Mouse (Mus musculus) heart, embryonic 15.5 days (tissue): ENCODE data around the gene Mcts2. TPM values are rescaled to one million over a fixed set of nuclear protein-coding genes. Genes with fewer than 3 reads are reported as not detected.
A peak's percentile ranks its signal among the peaks of the same experiment; 100 is the strongest.
"Not testable (repeated sequence)": the region's sequence is repeated elsewhere in the genome, so short reads cannot be mapped to it uniquely, and the experiment has no call there.

Source experiments
- ATAC-seq: fragments of 200-750 bp; cut with Nextera tagmentation; replicated peaks from 2 replicates; pipeline ENCODE4 v1.8.0; 2017; ENCODE audit warnings: low read depth, moderate TSS enrichment; ENCODE audit not compliant: insufficient number of reproducible peaks, insufficient read depth, low FRiP score
- H3K27ac ChIP-seq: fragments of 300-500 bp; sonication (generic); 2 replicates; pipeline ENCODE4 v1.5.1; 2015; ENCODE audit warnings: mild to moderate bottlenecking, inconsistent platforms
- H3K27me3 ChIP-seq: fragments of 300-500 bp; sonication (generic); 2 replicates; pipeline ENCODE4 v1.6.1; 2015; ENCODE audit warnings: inconsistent platforms
- H3K36me3 ChIP-seq: fragments of 300-500 bp; sonication (generic); 2 replicates; pipeline ENCODE4 v1.6.1; 2015; ENCODE audit warnings: mild to moderate bottlenecking, inconsistent platforms
- H3K4me1 ChIP-seq: fragments of 300-500 bp; sonication (generic); replicated peaks from 2 replicates; pipeline ENCODE4 v1.6.1; 2015; ENCODE audit warnings: inconsistent platforms
- H3K4me2 ChIP-seq: fragments of 300-500 bp; sonication (generic); 2 replicates; pipeline ENCODE4 v1.6.1; 2015; ENCODE audit warnings: inconsistent platforms, mild to moderate bottlenecking, moderate library complexity
- H3K4me3 ChIP-seq: fragments of 300-500 bp; sonication (generic); 2 replicates; pipeline ENCODE4 v1.5.1; 2015; ENCODE audit warnings: mild to moderate bottlenecking, inconsistent platforms
- H3K9ac ChIP-seq: fragments of 300-500 bp; sonication (generic); 2 replicates; pipeline ENCODE4 v1.6.1; 2015; ENCODE audit warnings: mild to moderate bottlenecking, inconsistent platforms
- H3K9me3 ChIP-seq: fragments of 300-500 bp; sonication (generic); replicated peaks from 2 replicates; pipeline ENCODE4 v1.6.1; 2016; ENCODE audit warnings: inconsistent platforms
- WGBS: fragments of 180-500 bp; shearing (Covaris S2); methylation state at CpG from one replicate; pipeline ENCODE4 v1.1.7; 2015; ENCODE audit warnings: mixed read lengths; 5-methylcytosine and 5-hydroxymethylcytosine counted together
- polyA plus RNA-seq: library from polyadenylated mRNA; unstranded; fragments of >200 nt; fragmentation: Nextera tagmentation; extraction: Ambion mirVana; gene quantifications from 2 replicates; pipeline ENCODE4 v1.2.1, GENCODE M21; 2015

The Mcts2 gene
- 18.9 and 20.3 TPM in 2 replicates for polyA plus RNA-seq

DNA sequence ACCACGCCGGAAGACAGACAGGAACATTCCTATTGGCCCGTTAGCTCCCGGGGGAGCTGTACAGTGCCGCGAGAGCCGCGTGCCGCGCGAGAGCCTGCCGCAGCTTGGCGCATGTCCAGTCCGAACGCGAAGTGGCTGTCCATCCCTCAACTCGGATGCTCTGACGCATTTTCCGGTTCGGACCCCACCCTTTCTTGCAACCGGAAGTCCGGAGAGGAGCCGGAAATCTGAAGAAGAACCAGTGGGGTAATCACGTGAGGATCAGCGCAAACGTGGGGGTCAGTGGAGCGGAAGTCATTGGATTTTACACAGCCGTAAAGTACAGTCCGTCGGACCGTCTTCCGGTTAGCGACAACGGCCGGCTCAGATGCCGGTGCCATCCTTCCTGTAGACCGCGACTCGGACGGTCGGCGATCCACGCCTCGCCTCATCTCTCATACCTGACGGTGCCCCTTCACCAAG lies at the start of gene Mcts2:
TSS of gene Mcts2 (plus strand) at position 230 of the 462 bp plus-strand sequence.
- H3K36me3 ChIP-seq = peaks cover 82% of the 10 kb centered on the region
- peak within 1 kb of the TSS; percentile 62 for H3K4me2 ChIP-seq
- peak within 1 kb of the TSS; percentile 34 for H3K9ac ChIP-seq
- peak within 1 kb of the TSS; percentile 63 for H3K27ac ChIP-seq
- H3K4me3 ChIP-seq = peak within 1 kb of the TSS; percentile 52
- no peaks in the 10 kb centered on the region for H3K9me3 ChIP-seq
- 43% methylated on average over 45 of the region's 45 CpGs for WGBS
- H3K27me3 ChIP-seq = no peaks in the 10 kb centered on the region
- ATAC-seq = peak; percentile 90
- peaks cover 13% of the 10 kb centered on the region; the same call in 1 of the 2 replicates for H3K4me1 ChIP-seq

DNA sequence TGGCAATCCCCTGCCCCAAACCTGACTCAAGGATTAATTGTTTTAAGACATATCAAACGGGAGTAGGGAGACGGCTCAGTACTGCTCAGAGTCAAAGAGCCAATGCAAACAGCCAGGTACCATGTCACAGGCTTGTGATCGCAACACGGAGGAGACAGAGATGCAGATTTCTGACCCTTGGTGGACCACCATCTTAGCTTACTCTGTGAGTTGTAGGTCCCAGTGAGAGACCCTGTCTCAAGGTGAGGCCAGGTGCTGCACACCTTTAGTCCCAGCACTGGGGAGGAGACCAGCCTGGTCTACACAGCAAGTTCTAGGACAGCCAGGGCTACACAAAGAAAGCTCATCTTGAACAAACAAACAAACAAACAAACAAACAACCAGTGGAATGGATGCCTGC lies 49.5 kb upstream of the Mcts2 start:
- no peak overlapping the region for H3K4me3 ChIP-seq
- ATAC-seq = no peak
- no peaks in the 10 kb centered on the region for H3K9me3 ChIP-seq
- WGBS = 82% methylated on average over 4 of the region's 4 CpGs
- H3K36me3 ChIP-seq = no peaks in the 10 kb centered on the region
- H3K9ac ChIP-seq = no peak overlapping the region
- 0 out of 2 replicates have a peak, but pooled peaks cover 5% of the 10 kb centered on the region for H3K27me3 ChIP-seq
- peaks cover 43% of the 10 kb centered on the region for H3K4me1 ChIP-seq
- no peak overlapping the region for H3K4me2 ChIP-seq
- peak overlapping the region; percentile 87 for H3K27ac ChIP-seq

DNA sequence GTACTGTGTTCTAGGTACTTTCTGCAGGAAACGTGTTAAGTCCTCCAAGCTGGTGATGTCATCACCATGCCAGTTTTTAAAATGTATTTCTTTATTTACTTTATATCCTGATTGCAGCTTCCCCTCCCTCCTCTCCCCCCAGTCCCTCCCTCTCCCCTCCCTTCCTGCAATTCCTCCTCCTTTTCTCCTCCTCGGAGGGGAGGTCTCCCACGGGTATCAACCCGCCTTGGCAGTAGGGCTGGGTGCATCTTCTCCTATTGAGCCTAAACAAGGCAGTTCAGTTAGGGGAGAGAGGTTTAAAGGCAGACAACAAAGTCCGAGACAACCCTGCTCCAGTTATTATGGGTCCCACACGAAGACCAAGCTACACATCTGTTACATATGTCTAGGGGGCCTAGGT lies 48.0 kb upstream of the Mcts2 start:
- Histone ChIP-seq H3K4me3 (no peak overlapping the region), H3K4me1 (peaks cover 32% of the 10 kb centered on the region), H3K4me2 (no peak overlapping the region), H3K9ac (no peak overlapping the region), H3K9me3 (no peaks in the 10 kb centered on the region), H3K27me3 (0 out of 2 replicates have a peak, but pooled peaks cover 5% of the 10 kb centered on the region), H3K36me3 (no peaks in the 10 kb centered on the region), H3K27ac (peak overlapping the region; percentile 87)
- WGBS = 58% methylated on average over 6 of the region's 6 CpGs
- no peak for ATAC-seq

DNA sequence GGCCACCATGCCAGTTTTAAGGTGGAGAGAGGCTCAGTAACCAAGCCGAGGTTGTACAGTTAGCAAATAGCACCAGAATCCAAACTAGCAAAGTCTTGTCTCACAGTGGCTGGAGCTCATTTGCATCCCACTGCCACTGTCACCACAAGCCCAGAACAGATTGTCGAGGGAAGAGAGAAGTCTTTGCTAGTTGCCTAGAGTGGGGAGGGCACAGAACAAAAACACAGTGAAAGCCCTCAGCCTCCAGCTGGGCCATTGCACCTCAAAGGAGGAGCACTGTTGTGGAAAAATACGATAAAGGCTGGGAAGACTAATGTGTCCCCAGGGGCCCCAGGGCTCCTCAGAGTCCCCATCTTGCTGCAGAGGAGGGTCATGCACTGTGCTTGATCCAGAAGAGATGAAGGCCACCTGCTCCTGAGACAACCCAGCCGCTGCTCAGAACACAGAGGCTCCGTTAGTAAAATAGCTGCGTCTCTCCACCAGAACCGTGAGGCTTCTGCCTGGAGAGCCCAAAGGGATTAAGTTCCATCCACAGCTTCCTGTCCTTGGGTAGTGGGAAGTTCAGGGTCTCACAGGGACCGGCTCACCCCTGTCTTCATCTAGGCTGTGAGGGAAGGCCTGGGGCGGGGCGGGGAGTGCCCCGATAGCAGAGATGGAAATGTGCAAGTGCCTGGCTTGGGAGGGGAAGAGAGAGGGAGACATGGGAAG lies 47.3 kb upstream of the Mcts2 start:
- H3K4me1 ChIP-seq = peaks cover 27% of the 10 kb centered on the region
- 0 out of 2 replicates have a peak, but pooled peaks cover under 1% of the 10 kb centered on the region for H3K27me3 ChIP-seq
- peak; percentile 11; the same call in 1 of the 2 replicates for ATAC-seq
- H3K36me3 ChIP-seq = no peaks in the 10 kb centered on the region
- no peaks in the 10 kb centered on the region for H3K9me3 ChIP-seq
- H3K9ac ChIP-seq = 0 out of 2 replicates have a peak overlapping the region, but pooled peaks have one; percentile 23
- H3K27ac ChIP-seq = peak overlapping the region; percentile 87
- no peak overlapping the region for H3K4me2 ChIP-seq
- 18% methylated on average over 11 of the region's 11 CpGs for WGBS
- no peak overlapping the region for H3K4me3 ChIP-seq

DNA sequence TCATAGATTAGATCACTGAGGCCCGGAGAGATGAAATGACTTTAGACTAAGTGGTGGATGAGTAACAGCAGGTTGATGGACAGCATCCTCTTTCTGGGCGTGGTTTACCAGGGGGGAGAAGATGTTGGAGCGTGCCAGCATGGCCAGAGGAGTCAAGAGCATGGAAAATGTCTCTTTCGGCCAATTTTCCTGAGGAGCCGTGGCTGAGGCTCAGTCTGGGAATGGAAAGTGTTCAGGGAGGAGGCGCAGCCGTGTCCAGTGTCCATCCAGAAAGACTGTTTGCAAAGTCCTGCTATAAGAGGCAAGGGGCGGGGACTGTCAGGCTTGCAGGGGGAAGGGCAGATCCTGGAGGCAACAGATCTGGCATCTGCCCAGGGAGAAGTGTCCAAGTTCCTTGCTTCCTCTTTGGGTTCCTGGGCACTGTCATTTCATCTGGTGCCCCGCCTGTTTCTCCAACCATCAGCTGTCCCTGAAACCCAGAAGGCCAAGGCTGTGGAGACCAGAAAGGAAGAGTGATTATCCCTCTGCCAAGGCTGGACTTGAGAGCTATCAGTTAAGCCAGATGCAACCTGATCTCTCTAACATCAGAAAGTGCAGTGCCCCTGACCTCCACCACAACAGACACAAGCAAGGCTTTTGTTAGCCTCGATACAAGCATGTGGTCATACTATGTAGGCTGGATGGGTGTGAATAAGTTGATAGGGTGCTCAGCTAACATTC lies 33.8 kb upstream of the Mcts2 start:
- H3K4me1 ChIP-seq = peaks cover 15% of the 10 kb centered on the region; the same call in 1 of the 2 replicates
- 40% methylated on average over 10 of the region's 10 CpGs for WGBS
- peak overlapping the region; percentile 57; the same call in 1 of the 2 replicates for H3K27ac ChIP-seq

DNA sequence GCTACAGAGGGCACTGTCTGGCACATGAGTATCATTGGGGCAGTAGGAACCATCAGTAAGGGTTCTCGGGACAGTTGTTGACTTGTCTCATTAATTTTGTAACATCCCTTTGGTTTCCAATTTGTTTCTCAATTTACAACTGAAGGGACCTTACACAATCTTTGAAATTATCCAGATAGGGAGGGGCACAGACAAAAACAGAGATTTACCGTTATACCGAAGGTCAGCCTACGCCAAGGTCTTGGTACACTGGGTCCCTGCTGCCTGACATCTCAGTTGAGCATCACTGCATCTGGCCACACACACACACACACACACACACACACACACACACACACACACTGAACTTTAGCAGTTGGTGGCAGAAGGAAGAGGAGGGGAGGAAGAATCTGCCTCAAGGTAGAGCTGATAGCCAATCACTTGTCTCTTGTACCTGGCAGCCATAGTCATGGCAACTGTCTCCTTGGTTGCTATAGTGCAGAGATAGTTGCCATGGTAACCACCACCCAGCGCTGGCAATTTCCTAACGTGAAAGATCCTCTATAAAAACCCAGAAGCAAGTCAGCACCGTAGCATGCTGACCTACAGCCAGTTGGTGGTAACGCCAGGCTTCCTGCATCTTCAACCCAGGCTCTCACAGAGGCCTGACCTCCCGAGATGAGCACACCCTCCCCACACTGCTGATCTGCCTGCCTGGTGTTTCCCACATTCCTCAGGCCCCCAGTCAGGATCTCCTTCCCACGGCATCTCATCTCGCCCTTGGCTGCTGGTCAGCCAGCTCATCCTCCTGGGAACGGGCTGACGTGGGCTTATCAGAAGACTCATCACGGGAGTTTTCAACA lies 32.7 kb upstream of the Mcts2 start:
- ATAC-seq = no peak; the same call in 1 of the 2 replicates
- H3K4me2 ChIP-seq = no peak overlapping the region
- H3K4me3 ChIP-seq = no peak overlapping the region
- H3K36me3 ChIP-seq = no peaks in the 10 kb centered on the region
- no peaks in the 10 kb centered on the region for H3K9me3 ChIP-seq
- 0 out of 2 replicates have a peak overlapping the region, but pooled peaks have one; percentile 28 for H3K27ac ChIP-seq
- H3K4me1 ChIP-seq = peaks cover 15% of the 10 kb centered on the region; the same call in 1 of the 2 replicates
- H3K27me3 ChIP-seq = no peaks in the 10 kb centered on the region
- WGBS = 31% methylated on average over 14 of the region's 14 CpGs
- H3K9ac ChIP-seq = no peak overlapping the region

More for the DNA sequence above, 33.8 kb upstream of the Mcts2 start:
- Histone ChIP-seq H3K9me3 (no peaks in the 10 kb centered on the region), H3K4me2 (no peak overlapping the region), H3K36me3 (no peaks in the 10 kb centered on the region), H3K9ac (no peak overlapping the region), H3K27me3 (no peaks in the 10 kb centered on the region), H3K4me3 (no peak overlapping the region)
- ATAC-seq = peak; percentile 68

DNA sequence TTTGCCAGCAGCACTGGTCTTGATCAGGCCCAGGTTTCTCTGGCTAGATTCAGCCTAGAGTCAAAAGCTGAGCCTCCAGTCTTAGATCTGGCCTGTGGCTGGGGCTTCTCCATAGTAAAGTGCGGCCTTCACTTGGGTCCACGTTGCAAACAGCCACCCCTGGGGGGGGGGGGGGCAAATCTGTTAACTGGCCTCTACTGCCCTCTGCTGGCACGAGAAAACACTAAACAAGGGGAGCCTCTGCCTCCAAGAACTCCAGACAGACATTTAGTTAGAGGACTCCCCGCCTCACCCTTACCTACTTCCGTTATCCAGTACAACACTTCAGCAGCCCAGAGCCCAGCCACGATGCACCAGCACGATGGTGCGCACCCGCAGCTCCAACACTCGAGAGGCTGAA lies 29.4 kb upstream of the Mcts2 start:
- WGBS = 58% methylated on average over 10 of the region's 10 CpGs
- H3K4me3 ChIP-seq = no peak overlapping the region
- H3K27me3 ChIP-seq = no peaks in the 10 kb centered on the region
- no peak overlapping the region for H3K4me2 ChIP-seq
- H3K9ac ChIP-seq = no peak overlapping the region
- H3K4me1 ChIP-seq = peaks cover 15% of the 10 kb centered on the region; the same call in 1 of the 2 replicates
- H3K27ac ChIP-seq = no peak overlapping the region
- no peaks in the 10 kb centered on the region for H3K36me3 ChIP-seq
- H3K9me3 ChIP-seq = no peaks in the 10 kb centered on the region
- no peak for ATAC-seq

DNA sequence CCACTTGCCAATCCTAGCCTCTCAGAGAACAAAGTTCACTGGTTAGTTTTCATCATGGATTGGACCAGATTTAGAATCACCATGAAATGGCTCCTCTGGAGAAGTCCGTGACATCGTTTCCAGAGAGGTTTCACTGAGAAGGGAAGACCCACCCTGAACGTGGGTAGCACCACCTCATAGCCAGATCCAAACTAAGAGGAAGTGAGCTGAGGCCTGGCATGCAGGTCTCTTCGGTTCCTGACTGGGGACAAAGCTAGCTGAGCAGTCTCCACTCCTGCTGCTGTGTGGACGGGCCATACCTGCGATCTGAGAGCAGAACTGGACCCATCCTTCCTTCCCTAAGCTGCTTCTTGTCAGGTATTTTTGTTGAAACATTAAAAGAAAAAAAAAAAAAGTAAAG lies 25.7 kb upstream of the Mcts2 start:
- Histone ChIP-seq H3K9ac (no peak overlapping the region), H3K36me3 (no peaks in the 10 kb centered on the region), H3K4me3 (no peak overlapping the region), H3K9me3 (no peaks in the 10 kb centered on the region), H3K27me3 (no peaks in the 10 kb centered on the region), H3K4me2 (no peak overlapping the region), H3K27ac (no peak overlapping the region), H3K4me1 (no peaks in the 10 kb centered on the region)
- ATAC-seq = no peak
- WGBS = 71% methylated on average over 6 of the region's 6 CpGs

DNA sequence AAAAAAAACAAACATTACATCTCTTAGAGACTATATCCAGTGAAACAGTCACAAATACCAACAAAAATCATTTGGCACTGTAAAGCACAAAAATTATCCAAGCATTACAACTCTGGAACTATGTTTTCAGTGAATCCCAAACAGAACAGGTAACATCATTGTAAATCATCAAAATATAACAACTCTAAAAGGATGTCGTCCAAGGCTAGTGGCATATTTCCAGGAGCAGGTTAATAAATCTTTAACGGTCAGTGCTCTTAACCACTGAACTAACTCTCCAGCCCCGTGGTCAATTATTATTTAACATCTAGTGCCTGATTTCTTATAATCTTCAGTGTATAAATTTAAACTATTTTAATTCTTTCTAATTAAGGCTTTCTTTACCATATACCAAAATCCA lies 20.6 kb upstream of the Mcts2 start:
- peaks cover 16% of the 10 kb centered on the region for H3K4me1 ChIP-seq
- not testable (repeated sequence) for H3K36me3 ChIP-seq, H3K27ac ChIP-seq, H3K4me3 ChIP-seq, H3K4me2 ChIP-seq, H3K9me3 ChIP-seq, ATAC-seq, H3K9ac ChIP-seq, H3K27me3 ChIP-seq
- 68% methylated on average over 3 of the region's 3 CpGs for WGBS

DNA sequence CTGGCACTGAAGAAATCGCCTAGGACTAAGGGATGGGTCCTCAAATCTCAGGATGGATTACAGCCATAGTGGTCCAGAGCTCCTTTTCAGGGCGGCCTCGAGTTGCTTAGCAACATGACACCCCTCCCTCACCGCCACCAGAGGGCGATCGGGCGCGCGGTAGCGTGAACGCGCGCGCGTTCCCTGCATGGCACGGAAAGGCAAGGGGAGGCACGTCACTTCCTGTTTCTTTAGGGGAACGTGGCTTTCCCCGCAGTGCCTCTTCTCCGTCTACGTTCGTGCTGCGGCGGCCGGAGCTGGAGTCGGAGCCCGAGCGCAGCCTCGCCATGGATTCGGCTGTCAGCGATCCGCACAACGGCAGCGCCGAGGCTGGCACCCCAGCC lies 17.6 kb upstream of the Mcts2 start, which contains the start of gene H13:
TSS of gene H13 (plus strand) at position 206 of the 383 bp plus-strand sequence.
- Histone ChIP-seq H3K4me3 (peak within 1 kb of the TSS; percentile 71), H3K27me3 (no peaks in the 10 kb centered on the region), H3K9me3 (no peaks in the 10 kb centered on the region), H3K4me1 (peaks cover 40% of the 10 kb centered on the region), H3K27ac (peak within 1 kb of the TSS; percentile 92), H3K9ac (peak within 1 kb of the TSS; percentile 83), H3K36me3 (0 out of 2 replicates have a peak, but pooled peaks cover 4% of the 10 kb centered on the region), H3K4me2 (peak within 1 kb of the TSS; percentile 85)
- peak; percentile 85 for ATAC-seq
- under 1% methylated on average over 35 of the region's 35 CpGs for WGBS
